Mouse (Mus musculus) layer of hippocampus, postnatal 14 days (tissue): ENCODE measurements around the gene Cga. TPM values are rescaled to one million over a fixed set of nuclear protein-coding genes. Genes with fewer than 3 reads are reported as not detected.

Experiments used
- DNase-seq, 2 experiments: peaks; one replicate each; pipeline ENCODE4 v3.0.0; 2021 to 2022; ENCODE audit warnings: low spot score in 2 of 2, mixed read lengths in 1 of 2
- long read RNA-seq, 2 experiments: library from polyadenylated mRNA; stranded (forward); transcript quantifications; one replicate each; pipeline ENCODE4 v2.0.0; 2021
- total RNA-seq, 2 experiments: library from RNA; stranded (reverse); gene quantifications; 2 replicates each; pipeline ENCODE4 v1.2.3; 2021

Cga gene
- not detected for total RNA-seq
- long read RNA-seq, experiment 1 = 0 reads
- long read RNA-seq, experiment 2 = 0 reads

DNA sequence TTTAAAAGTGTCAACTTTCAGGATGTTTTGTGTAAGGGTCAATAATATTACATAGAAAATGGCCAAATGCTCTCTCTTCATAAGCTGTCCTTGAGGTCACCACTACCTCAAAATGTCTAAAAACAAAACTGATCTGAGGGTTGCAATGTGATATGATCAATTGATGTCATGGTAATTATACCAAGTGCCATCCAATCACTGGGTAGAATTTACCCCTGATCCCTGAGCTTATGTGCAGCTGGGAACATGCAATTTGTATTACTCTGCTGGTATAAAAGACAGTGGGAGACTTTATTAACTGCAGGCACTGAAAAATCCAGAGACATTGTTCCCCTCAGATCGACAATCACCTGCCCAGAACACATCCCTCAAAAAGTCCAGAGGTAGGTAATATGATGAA, at the start of gene Cga:
Gene Cga, plus strand, starts transcription at position 301 of the 400 bp plus-strand sequence.
- no peak for DNase-seq

DNA sequence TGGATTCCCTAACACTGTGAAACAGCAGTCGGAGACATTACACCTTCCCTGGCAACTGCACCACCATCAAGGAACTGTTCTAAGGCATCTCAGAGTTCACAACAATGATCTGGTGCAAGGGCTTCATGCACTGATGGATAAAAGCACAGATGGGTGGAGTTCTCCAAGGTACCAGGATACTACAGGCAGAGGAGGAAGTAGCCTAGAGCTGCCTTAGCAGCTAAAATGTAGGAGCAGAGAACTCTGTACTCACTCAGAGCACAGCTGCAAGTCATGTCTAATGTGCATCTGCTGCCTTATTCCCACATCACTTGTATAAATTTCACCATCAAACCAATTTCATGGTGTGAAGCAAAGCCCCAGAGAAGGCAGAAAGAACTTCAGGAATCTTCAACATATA, 49.7 kb upstream of the Cga start:
- no peak for DNase-seq

DNA sequence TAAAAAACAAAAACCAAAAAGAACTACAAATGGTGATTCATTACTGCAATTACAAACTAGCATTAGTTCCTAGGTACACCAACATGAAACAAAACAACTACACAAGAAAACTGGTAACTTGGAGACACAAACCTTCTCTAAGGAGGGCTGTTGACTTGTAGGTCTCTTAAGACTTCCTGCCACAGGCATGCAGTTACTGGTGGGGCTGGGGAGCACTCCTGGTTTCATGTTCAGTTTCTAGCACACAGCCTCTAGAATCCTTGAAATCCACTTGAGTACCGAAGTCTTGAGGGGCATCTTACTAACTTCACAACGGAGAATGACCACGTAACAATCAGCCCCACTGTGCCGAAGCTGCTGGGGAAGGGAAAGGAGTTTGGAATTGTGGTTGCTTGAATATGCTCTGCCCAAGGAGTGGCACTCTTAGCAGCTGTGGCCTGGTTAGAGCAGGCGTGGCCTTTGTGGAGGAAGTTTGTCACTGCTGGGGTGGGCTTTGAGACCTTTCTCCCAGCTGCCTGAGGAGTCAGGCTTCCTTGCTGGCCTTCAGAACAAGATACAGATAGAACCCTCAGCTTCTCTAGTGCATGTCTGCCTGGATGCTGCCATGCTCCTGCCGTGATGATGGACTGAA, 45.8 kb upstream of the Cga start:
- no peak for DNase-seq

DNA sequence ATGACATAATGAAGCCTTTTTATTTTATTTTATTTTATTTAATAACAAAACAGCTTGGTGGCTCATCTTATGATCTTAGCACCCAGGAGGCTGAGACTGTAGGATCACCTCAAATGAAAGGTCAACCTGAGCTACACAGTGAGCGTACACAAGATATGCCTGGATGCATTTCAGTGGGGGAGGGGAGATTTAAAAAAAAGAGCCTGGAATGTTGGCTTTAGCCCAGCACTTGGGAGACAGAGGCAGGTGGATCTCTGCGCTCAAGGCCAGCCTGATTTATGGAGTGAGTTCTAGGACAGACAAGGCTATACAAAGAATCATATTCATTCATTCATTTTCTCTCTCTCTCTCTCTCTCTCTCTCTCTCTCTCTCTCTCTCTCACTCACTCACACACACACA, 43.4 kb upstream of the Cga start:
- no peak for DNase-seq

DNA sequence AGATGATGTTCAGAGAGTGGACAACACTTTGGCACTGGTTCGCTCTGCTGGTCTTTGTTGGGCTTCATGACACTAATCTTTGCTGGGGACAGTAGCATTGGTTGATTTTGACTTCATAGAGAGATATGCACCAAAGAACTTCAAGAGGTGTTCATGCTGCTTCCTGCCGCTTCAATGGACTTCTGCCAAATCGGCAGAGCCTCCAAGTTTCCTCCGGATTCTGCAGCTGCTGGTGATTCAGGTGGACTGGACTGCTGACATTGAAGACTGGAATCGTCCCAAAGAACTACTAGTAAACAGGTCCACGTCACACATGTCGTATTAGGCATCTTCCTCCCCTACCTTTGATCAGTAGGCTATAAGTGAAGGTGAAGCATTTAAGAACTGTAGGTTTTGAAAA, 41.5 kb upstream of the Cga start:
- no peak for DNase-seq

DNA sequence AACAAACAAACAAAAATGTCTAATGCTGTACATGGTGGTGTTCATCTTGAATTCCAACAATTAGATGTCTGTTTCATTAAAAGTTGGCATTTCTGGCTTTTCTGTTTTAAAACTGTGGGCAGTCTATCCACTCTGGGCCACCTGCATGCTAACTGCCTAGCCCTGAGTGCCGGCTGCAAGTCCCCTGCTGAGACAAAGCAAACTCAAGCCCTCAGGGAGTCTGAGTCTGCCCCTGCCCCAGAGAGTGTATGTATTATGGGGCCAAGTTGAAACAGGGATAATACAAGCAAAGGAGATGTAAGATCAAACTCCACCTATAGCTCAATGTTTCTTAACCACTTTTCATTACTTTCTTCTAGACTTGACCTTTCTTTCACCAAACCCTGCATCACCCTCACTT, 37.6 kb upstream of the Cga start:
- DNase-seq = no peak

DNA sequence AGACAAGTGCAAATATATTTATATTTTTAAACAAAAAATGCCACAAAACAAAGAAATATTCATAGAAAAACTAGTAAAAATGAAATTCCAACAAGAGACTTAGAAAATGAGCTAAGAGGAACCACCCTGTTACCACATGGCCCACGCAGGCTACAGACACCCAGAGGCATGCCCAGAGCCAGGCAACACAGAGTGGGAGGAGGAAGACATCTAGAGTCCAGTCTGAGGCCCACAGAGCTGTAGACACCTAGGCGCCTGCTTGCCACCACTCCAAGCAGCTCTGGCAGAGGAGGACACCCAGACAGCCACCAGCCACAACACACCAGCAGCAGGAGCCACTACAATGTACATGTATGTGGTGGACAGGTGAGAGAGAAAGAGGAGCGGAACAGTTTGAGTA, 34.7 kb upstream of the Cga start:
- no peak for DNase-seq

DNA sequence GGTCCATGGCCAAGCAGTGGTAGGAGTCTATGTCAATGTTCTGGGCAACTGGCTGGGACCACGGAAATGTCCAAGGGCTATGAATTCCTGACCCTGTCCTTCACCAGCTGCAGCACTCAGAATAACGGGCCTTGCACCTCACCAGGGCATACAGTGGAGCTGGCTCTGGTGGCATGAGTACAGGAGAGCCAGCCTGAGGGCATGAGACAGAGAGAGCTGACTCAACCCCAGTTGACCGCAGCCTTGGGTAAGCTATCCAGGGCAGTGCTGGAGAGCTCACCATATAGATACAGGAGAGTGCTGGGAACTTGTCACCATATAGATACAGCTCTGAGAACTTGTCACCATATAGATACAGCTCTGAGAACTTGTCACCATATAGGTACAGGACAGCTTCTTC, 34.2 kb upstream of the Cga start:
- DNase-seq = no peak

DNA sequence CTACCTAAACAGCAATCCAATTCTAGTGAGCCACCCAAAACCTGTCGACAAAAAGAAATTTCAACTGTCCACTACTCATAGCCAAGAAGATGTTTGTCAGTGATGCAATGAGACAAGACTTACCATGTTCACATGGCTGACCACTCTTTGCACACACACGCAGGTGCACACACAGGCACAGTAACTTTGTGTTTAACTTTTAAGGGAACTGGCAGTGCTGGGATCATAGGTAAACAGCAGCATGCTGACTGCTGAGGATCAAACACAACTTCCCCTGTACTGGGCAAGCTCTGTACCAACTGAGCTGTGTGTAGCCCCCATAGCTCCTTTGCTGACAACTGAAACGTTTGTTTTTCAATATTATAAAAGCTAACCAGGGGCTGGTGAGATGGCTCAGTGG, 32.1 kb upstream of the Cga start:
- no peak for DNase-seq

DNA sequence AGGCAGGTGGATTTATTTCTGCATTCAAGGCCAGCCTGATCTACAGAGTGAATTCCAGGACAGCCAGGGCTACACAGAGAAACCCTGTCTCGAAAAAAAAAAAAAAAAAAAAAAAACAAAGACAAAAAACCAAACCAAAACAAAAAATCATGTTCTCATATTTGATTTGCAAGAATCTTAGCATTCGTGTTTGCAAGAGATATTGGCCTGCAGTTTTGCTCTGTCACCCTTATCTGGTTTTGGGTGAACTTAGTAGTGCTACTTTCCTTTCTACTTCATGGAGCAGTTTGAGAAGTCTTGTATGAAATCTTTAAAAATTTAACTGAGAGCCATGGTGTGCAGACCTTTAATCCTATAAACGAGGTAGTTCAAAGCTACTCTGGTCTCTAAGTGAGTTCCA, 23.8 kb upstream of the Cga start:
- DNase-seq = no peak

DNA sequence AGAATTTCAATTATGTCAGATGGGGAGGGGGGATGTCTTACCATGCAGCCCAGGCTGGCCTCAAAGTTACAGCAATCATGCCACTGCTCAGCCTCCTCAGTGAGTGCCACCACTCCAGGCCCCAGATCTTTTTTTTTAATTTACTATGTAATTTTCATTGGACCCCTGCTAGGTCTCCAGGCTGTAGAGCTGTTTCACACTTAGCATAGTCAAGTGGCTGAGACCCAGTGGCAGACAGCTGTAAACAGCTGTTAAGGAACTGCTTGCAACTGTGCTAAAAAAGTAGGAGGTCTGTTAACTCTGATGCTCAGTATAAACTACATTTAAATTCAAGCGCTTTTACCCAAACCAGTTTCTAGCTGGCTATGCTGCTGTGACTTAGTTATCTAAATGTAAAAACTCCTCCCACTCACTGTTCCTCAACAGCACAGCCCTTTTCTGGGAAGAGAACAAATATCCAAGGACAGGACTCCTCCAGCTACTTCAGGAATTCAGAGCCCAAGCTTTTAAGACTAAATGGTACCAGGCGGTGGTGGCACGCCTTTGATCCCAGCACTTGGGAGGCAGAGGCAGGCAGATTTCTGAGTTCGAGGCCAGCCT, 20.6 kb upstream of the Cga start:
- no peak for DNase-seq

DNA sequence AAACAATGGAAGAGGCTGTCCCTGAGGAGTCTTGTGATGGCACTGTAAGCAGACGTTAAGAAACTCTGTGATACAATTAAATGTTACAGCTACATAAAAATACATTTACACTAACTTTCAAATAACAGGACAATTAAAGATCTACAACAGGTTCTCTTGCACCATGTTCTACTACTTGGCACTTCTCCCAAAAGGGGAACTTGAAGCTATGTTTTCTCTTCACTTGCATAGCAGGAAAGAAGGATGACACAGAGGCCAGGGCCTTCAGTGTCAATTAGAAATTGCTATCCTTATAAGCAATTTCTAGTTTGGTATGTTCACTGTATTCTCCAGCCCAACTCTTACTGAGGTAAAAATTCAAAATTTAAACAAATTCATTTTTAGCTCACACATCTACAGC, 19.3 kb upstream of the Cga start:
- no peak for DNase-seq

DNA sequence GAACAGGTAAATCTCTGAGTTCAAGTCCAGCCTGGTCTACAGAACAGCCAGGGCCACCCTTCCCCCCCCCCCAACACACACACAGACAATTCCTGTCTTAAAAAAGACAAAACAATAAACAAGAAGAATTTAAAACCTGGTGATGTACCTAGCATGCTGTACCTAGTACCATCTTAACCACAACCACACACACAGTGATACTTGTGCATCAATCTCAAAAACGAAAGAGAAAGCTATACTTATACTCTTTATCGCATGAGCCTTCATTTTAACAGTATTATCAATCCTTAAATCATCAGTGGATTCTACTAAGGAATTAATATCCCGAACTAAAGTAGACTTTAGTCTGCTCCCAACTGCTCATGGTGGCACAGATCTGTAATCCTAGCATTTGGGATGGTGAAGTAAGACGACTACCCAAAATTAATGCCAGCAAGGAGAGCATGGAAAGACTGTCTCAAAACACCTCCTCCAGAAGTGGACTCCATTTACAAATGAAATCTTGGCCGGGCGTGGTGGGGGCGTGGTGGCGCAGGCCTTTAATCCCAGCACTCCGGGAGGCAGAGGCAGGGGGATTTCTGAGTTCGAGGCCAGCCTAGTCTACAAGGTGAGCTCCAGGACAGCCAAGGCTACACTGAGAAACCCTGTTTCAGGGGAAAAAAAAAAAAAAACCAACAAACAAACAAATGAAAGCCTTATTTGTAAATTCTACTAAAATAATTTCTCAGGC, 12.5 kb upstream of the Cga start:
- DNase-seq = no peak

DNA sequence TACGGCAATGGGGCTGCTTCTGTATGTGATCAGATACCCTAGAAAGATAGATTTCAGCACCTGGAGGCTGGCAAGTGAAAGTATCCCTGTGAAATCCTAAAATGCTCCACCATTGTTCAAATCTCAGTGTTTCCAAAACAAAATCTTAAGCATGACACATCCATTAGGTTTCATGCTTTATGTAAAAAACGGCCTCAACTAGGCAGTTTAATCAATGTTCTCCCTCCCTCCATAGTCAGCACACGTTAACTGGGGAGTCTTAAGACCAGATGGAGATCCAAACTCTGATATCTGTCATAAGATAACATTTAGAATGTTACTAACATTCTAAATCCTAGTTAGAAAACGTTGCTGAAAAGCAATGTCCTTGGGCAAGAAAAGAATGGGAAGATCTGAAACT, 11.7 kb upstream of the Cga start:
- DNase-seq = no peak

DNA sequence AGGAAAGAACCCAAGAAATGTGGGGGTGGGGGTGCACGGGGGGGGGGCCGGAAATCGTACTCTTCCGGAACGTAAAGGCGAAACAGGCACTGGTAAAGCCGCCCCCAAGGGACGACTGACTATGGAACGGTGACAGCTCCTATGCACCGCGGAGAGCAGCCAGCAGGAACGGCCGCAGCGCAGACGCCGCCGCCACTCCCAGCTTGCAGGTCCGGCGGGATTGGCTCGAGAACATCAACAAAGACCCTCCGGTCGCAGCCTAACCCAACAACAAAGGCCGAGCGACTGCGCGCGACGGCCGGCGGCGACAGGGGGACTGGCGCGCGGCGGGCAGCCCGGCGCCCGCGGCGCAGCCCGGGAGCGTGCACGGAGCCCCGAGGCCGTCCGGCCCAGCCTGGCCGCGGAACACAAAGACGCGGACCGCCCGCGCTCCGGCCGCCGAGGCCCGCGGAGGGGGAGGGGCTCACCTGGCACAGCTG, 11.2 kb upstream of the Cga start:
- DNase-seq = peak in 1 of 2 experiments; percentile 49

DNA sequence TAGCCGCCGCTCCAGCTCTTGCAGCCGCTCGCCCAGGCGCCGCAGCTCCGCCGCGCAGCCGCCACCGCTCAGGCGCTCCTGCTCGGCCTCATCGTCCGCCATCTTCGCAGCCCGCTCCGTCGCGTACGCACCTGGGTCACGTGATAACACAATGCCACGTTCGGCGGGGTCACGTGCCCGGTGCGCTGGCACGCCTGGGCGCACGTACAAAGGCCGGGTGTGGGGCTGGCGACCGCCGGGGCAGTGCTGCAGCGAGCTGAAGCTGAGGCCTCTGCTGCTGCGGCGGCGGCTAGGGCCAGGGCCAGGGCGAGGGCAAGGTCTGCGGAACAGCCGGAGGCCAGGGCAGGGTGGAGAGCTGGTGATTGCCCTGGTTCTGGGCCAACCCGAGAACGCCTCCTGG, 10.8 kb upstream of the Cga start, which contains the start of gene Zfp292:
Gene Zfp292, minus strand, starts transcription at position 143 of the 400 bp plus-strand sequence.
- peak; percentile 94 to 96 for DNase-seq

DNA sequence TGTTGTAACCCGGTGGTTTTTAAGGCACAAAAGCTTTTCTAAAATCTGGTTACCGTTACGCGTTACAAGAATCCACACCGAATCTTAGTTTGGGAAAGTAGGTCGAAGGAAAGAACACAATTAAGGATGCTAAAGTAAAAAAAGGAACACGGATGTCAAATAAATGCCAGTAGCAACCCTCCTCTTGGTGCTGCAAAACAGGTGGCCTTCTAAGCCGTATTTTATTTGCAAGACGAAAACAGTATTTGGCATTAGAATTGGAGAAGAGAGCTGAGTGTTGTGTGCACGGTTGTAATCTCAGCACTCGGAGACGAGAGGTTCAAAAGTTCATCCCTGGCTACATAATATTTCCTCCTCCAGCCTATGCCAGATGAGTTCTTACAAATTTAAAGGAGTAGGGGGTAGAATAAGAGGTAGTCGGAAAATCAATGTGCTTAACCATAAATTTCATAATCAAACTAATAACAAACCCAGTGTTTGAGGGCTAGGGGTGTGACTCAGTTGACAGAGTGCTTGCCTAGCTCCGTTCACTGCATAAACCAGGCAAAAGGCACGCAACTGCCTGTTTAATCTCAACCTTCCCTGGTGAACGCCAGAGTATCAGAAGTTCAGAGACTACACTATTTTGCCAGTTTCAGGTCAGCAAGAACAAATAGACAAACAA, 10.1 kb upstream of the Cga start:
- no peak for DNase-seq

DNA sequence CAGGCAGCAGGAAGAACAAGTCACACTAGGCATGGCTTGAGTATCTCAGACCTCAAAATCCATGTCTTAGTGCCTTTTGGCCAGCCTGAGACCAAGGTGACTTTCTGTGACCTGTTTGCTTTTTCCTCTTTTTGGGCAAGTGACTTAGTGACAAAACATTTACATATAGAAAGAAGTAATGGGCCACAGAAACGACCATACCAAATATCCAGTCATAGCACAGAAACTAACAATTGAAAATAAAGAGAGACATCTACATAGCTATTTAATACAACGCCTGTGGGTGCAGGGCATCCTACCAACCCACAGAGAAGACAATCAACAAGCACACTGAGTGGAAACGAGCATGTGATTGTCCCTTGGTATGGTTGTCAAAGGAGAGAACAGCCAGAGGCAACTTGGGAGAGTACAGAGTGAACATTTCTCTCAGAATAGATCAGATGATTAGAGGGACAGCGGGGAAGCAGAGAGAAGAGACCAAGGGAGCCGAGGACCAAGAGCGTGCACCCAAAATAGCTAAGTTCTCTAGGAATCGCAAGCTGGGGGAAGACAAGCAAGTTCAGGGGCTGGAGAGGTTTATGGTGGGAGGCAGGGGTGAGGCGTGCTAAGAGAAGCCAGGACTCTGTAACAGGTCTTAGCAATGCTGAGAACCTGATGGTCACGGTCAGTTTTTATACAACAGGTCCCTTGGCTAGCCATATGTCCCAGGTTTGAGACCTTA, 7.8 kb upstream of the Cga start:
- no peak for DNase-seq

DNA sequence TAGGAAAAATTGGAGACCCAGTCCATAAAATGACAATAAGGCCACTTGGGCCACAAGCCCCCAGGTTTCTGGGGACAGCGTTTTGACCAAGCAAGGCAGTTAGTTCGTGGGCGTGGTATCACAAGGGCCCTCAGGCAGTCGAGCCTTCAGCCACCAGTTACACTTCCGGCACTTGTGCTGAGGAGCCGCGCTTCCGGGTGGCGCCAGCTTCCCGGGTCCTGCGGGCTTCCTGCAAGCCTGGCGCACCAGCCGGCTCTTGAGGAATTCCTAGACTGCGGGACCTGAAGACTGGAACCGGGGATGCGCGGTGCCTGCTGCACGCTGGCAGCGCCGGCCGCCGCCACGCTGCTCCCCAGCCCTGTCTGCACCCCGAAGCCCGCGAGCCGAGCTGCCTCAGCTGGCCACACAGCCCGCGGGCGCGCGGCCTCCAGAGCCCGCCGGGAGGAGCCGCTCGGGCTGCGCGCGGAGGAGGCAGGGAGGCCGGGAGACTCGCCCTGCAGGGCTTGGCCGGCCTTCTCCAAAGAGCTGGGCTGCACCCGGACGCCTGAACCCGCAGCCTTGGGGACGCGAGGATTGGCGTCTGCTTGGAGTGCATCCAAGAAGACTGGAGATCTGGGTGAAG, 7.0 kb upstream of the Cga start:
- DNase-seq = peak; percentile 69 to 80

DNA sequence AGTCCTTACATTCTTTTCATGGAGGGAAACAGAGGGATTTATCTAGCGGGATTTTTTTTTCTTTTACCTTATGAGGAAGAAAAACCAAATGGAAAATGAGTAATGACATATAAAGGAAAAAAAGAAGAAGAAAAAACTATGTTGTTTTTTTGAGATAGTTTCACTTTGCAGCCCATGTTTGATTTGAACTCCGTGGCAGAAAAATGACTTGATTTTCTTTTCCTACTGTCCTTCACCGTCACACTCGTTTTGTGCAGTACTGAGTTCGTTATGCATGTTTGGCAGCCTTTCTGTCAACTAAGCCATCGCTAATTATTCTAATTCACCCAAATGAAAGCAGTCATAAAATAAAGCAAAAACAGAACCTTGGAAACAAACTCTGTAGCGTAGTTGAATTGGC, 6.3 kb upstream of the Cga start:
- no peak for DNase-seq
